Mouse (Mus musculus): Measurements from ENCODE around the gene Gan. TPM values are rescaled to one million over a fixed set of nuclear protein-coding genes. Genes with fewer than 3 reads are reported as not detected.

The Gan gene
- polyA plus RNA-seq, 1 experiment from 2014 or later = 0.60 TPM

- H3K4me1 ChIP-seq (ENCODE audit: insufficient read depth) = peaks cover 16% of the 10 kb centered on the region
- no peak overlapping the region for H3K9ac ChIP-seq (replicated peaks)
- TF ChIP-seq EP300 (IDR thresholded peaks at IDR 0.05; ENCODE audit: low read depth) = no peak
- no peak for TF ChIP-seq CTCF (IDR thresholded peaks at IDR 0.05; ENCODE audit: low read depth)
- no peak overlapping the region for H3K4me2 ChIP-seq (ENCODE audit: low read depth, low read length)
- ATAC-seq (no peak), DNase-seq (no peak)
- 89% methylated on average over 4 of the region's 4 CpGs for WGBS (ENCODE audit: insufficient replicate concordance)
- no peaks in the 10 kb centered on the region for H3K36me3 ChIP-seq (replicated peaks; ENCODE audit: insufficient read depth, low read length)
- H3K27me3 ChIP-seq (ENCODE audit: insufficient read depth, low read length) = no peaks in the 10 kb centered on the region
- H3K9me3 ChIP-seq (ENCODE audit: low read length) = no peaks in the 10 kb centered on the region
- no peak overlapping the region for H3K27ac ChIP-seq (ENCODE audit: low read depth)
- no peak overlapping the region for H3K4me3 ChIP-seq (ENCODE audit: low read depth, low read length)
Observed at GRCm38 (mm10) chr8:117156149-117156548, 1.8 kb upstream of the Gan start.

GRCm38 (mm10) chr8:117156866-117157768 lies 818 bp upstream of the Gan start:
- no peak for ATAC-seq

DNA sequence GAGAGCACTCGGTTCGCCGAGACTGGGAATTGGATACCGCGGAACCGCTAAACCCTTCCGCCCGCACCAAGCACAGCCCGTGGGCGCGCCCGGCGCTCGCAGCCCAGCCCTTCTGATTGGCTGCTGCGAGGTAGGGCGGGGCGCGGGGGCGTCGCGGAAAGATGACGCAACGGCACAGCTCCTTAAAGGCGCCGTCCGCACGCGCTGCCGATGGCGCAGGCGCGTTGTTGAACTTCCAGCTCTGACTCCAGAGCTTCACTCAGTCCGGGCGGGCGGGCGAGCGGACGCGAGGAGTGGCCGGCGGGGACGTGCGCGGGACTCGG lies 205 bp upstream of the Gan start:
- peaks cover 16% of the 10 kb centered on the region for H3K4me1 ChIP-seq (ENCODE audit: insufficient read depth)
- peak overlapping the region; percentile 78 for H3K9ac ChIP-seq (replicated peaks)
- WGBS (ENCODE audit: insufficient replicate concordance) = 0% methylated on average over 26 of the region's 45 CpGs
- ATAC-seq (peak; percentile 95), DNase-seq (peak; percentile 97)
- peak overlapping the region; percentile 91 for H3K27ac ChIP-seq (ENCODE audit: low read depth)
- H3K9me3 ChIP-seq (ENCODE audit: low read length) = no peaks in the 10 kb centered on the region
- no peaks in the 10 kb centered on the region for H3K36me3 ChIP-seq (replicated peaks; ENCODE audit: insufficient read depth, low read length)
- no peaks in the 10 kb centered on the region for H3K27me3 ChIP-seq (ENCODE audit: insufficient read depth, low read length)
- TF ChIP-seq EP300 (IDR thresholded peaks at IDR 0.05; ENCODE audit: low read depth) = no peak
- TF ChIP-seq CTCF (IDR thresholded peaks at IDR 0.05; ENCODE audit: low read depth) = no peak
- peak overlapping the region; percentile 95 for H3K4me2 ChIP-seq (ENCODE audit: low read depth, low read length)
- peak overlapping the region; percentile 95 for H3K4me3 ChIP-seq (ENCODE audit: low read depth, low read length)

More at GRCm38 (mm10) chr8:117156866-117157768, 818 bp upstream of the Gan start:
- Histone ChIP-seq H3K9me3 (ENCODE audit: low read length) (no peaks in the 10 kb centered on the region), H3K9ac (replicated peaks) (peak overlapping the region; percentile 78), H3K4me1 (ENCODE audit: insufficient read depth) (peaks cover 16% of the 10 kb centered on the region), H3K4me3 (ENCODE audit: low read depth, low read length) (peak overlapping the region; percentile 95), H3K27ac (ENCODE audit: low read depth) (peak overlapping the region; percentile 91), H3K4me2 (ENCODE audit: low read depth, low read length) (peak overlapping the region; percentile 95), H3K27me3 (ENCODE audit: insufficient read depth, low read length) (no peaks in the 10 kb centered on the region), H3K36me3 (replicated peaks; ENCODE audit: insufficient read depth, low read length) (no peaks in the 10 kb centered on the region)
- TF ChIP-seq CTCF (IDR thresholded peaks at IDR 0.05; ENCODE audit: low read depth) = no peak
- no peak for TF ChIP-seq EP300 (IDR thresholded peaks at IDR 0.05; ENCODE audit: low read depth)
- DNase-seq = no peak
- WGBS (ENCODE audit: insufficient replicate concordance) = 8% methylated on average over 33 of the region's 33 CpGs

- TF ChIP-seq CTCF (IDR thresholded peaks at IDR 0.05; ENCODE audit: low read depth) (no peak), EP300 (IDR thresholded peaks at IDR 0.05; ENCODE audit: low read depth) (no peak)
- peak overlapping the region; percentile 78 for H3K9ac ChIP-seq (replicated peaks)
- H3K27me3 ChIP-seq (ENCODE audit: insufficient read depth, low read length) = no peaks in the 10 kb centered on the region
- H3K4me1 ChIP-seq (ENCODE audit: insufficient read depth) = peaks cover 16% of the 10 kb centered on the region
- WGBS (ENCODE audit: insufficient replicate concordance) = 61% methylated on average over 5 of the region's 5 CpGs
- DNase-seq = no peak
- peak overlapping the region; percentile 95 for H3K4me2 ChIP-seq (ENCODE audit: low read depth, low read length)
- H3K27ac ChIP-seq (ENCODE audit: low read depth) = no peak overlapping the region
- ATAC-seq = no peak
- H3K36me3 ChIP-seq (replicated peaks; ENCODE audit: insufficient read depth, low read length) = no peaks in the 10 kb centered on the region
- peak overlapping the region; percentile 95 for H3K4me3 ChIP-seq (ENCODE audit: low read depth, low read length)
- H3K9me3 ChIP-seq (ENCODE audit: low read length) = no peaks in the 10 kb centered on the region
Observed at GRCm38 (mm10) chr8:117159031-117159430, 1.1 kb downstream of the Gan start.

DNA sequence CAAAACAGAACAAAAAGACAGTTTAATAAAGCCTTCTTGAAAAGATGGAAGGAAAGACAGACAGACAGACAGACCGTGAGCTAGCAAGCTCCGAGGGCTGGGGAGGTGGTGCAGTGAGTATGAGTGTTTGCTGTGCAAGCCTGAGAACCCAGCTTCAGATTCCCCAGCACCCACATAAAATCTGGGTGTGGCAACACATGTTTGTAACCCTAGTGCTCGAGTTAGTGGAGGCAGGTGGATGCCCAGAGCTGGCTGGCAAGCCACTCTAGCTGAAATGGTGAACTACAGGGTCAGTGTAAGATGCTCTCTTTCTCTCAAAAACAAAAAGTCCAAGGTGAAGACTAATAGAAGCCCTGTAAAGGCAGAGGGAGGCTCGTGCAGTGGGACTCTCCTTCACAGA lies 7.0 kb downstream of the Gan start:
- no peak for DNase-seq
- Histone ChIP-seq H3K36me3 (replicated peaks; ENCODE audit: insufficient read depth, low read length) (no peaks in the 10 kb centered on the region), H3K27me3 (ENCODE audit: insufficient read depth, low read length) (no peaks in the 10 kb centered on the region), H3K27ac (ENCODE audit: low read depth) (no peak overlapping the region), H3K9me3 (ENCODE audit: low read length) (no peaks in the 10 kb centered on the region), H3K4me2 (ENCODE audit: low read depth, low read length) (no peak overlapping the region), H3K9ac (replicated peaks) (no peak overlapping the region; the same call in 1 of the 2 replicates), H3K4me1 (ENCODE audit: insufficient read depth) (peaks cover 9% of the 10 kb centered on the region; the same call in 1 of the 2 replicates), H3K4me3 (ENCODE audit: low read depth, low read length) (no peak overlapping the region)
- 75% methylated on average over 4 of the region's 4 CpGs for WGBS (ENCODE audit: insufficient replicate concordance)
- no peak for ATAC-seq
- TF ChIP-seq EP300 (IDR thresholded peaks at IDR 0.05; ENCODE audit: low read depth) = no peak
- no peak for TF ChIP-seq CTCF (IDR thresholded peaks at IDR 0.05; ENCODE audit: low read depth)

GRCm38 (mm10) chr8:117165542-117165941 lies 7.6 kb downstream of the Gan start:
- Histone ChIP-seq H3K9ac (replicated peaks) (no peak overlapping the region; the same call in 1 of the 2 replicates), H3K27ac (ENCODE audit: low read depth) (no peak overlapping the region), H3K27me3 (ENCODE audit: insufficient read depth, low read length) (no peaks in the 10 kb centered on the region), H3K4me1 (ENCODE audit: insufficient read depth) (peaks cover 9% of the 10 kb centered on the region; the same call in 1 of the 2 replicates), H3K36me3 (replicated peaks; ENCODE audit: insufficient read depth, low read length) (no peaks in the 10 kb centered on the region), H3K4me2 (ENCODE audit: low read depth, low read length) (no peak overlapping the region), H3K4me3 (ENCODE audit: low read depth, low read length) (no peak overlapping the region), H3K9me3 (ENCODE audit: low read length) (no peaks in the 10 kb centered on the region)
- WGBS (ENCODE audit: insufficient replicate concordance) = 78% methylated on average over 4 of the region's 4 CpGs
- ATAC-seq (peak; percentile 76), DNase-seq (no peak)
- no peak for TF ChIP-seq EP300 (IDR thresholded peaks at IDR 0.05; ENCODE audit: low read depth)
- TF ChIP-seq CTCF (IDR thresholded peaks at IDR 0.05; ENCODE audit: low read depth) = no peak
